Mouse (Mus musculus) frontal cortex, postnatal 25 days (tissue): Measurements from ENCODE around the gene Chst10.

Experiments
- DNase-seq, 2 experiments: peaks; one replicate each; pipeline ENCODE4 v3.0.0; 2022; ENCODE audit warnings: low spot score in 2 of 2

Chst10 gene

GRCm38 (mm10) chr1:38869398-38870195 lies 28.4 kb downstream of the Chst10 start:
- DNase-seq: no peak

DNA sequence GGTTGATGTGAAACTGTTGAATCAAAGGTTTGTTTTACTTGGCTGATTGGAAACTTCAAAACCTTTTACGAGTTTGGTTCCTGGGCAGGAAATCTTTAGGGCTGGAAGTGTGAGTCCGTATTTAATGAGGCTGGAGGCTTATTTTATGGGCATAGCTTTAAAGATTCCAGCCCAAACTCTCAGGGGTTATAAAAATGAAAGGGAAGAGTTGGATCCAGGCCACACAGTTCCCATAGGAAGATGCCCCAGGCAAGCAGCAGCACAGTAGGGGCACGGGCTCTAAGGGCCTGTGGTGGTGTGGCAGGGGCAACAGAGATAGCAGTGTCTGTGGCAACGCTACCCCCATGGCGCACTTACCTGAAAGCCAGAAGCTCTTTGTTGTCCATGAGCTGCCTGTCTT lies 31.7 kb downstream of the Chst10 start:
- DNase-seq: no peak

- DNase-seq: no peak
These were observed 33.6 kb downstream of the Chst10 start for GRCm38 (mm10) chr1:38864341-38864740.

GRCm38 (mm10) chr1:38862213-38862612 lies 35.7 kb downstream of the Chst10 start:
- DNase-seq: peak in 1 of 2 experiments; percentile 29

GRCm38 (mm10) chr1:38860867-38861524 lies 37.0 kb downstream of the Chst10 start:
- no peak for DNase-seq

DNA sequence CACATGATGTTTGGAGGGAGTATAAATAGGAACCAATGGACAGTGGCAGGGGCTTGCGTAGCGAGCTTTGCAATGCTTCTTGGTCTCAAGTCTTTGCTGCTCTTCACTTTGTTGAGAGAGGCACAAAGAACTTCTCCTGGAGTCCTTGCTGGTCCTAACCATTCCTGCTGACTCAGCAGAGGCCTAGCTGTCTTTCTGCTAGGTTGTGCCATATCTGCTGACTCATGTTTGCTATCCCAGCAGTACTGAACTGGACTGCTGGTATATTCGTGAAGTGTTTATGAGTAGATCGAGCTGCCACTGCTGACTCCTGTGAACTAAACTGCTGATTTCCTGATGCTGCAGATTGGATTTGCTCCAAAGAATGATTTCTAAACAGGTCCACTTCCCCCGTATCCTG lies 37.8 kb downstream of the Chst10 start:
- DNase-seq: no peak

GRCm38 (mm10) chr1:38856196-38856595 lies 41.8 kb downstream of the Chst10 start:
- DNase-seq: peak; percentile 42 to 48

DNA sequence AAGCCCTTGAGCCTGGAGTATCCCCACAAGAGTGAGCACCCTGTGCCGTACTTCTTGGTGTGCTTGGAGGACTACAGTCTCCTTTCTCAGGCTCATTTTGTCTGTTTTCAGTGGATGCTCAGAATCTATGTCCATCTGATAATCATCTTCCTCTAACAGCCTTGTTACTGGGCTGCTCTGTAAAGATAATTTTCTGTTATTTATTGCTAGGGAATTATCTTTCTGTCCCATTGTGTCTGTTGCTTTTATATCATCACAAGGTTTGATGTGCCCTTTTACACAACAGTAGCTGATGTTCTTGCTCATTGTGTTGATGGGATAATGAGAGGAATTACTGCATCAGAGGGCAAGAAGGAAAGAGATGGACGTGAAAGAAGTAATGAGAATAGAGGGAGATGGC lies 45.7 kb downstream of the Chst10 start:
- DNase-seq: no peak

GRCm38 (mm10) chr1:38850650-38851049 lies 47.3 kb downstream of the Chst10 start:
- DNase-seq: no peak

DNA sequence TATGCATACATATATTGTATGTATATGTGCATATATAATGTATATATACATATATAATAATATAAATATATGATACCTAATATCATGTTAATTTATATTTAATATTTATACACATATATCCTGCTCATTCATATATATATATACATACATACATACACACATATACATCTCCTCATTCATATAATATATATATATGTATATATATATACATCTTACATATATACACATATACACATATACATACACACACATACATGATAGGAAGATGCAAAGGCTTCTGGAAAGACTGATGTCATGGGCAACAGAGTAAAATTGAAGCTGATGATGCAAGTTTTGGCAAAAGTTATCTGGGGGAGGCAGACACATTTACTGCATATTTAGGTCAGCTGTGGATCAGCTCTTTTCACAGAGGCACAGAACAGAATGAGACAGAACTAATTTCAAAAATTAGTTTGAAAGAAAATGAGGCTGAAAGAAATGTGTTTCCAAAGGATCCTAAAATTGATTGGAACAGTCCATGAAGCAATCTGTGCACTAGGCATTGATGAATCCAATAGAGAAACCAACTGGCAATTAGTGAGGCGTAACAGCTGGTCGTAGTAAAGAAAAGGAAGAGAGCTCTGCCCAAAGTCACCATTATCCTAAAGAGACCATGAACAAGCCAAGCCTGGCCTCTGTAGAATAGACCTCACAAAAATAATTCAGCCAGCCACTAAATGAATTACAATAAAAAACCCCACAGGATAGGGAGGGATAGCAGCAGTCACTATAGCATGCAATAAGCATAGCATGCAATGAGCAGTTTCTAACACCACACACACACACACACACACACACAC lies 49.3 kb downstream of the Chst10 start:
- no peak for DNase-seq

- peak; percentile 27 to 31 for DNase-seq
These were observed 50.0 kb downstream of the Chst10 start for GRCm38 (mm10) chr1:38847975-38848374.

- DNase-seq: no peak
These were observed 54.7 kb downstream of the Chst10 start for GRCm38 (mm10) chr1:38843275-38843674.

- DNase-seq: no peak
These were observed 55.1 kb downstream of the Chst10 start for GRCm38 (mm10) chr1:38842861-38843260.

GRCm38 (mm10) chr1:38839944-38840343 lies 58.0 kb downstream of the Chst10 start:
- no peak for DNase-seq

- peak; percentile 57 to 66 for DNase-seq
These were observed 61.5 kb downstream of the Chst10 start, which contains the start of gene Lonrf2 for GRCm38 (mm10) chr1:38836477-38836872. TSS of gene Lonrf2 (minus strand) at chr1:38836711.

DNA sequence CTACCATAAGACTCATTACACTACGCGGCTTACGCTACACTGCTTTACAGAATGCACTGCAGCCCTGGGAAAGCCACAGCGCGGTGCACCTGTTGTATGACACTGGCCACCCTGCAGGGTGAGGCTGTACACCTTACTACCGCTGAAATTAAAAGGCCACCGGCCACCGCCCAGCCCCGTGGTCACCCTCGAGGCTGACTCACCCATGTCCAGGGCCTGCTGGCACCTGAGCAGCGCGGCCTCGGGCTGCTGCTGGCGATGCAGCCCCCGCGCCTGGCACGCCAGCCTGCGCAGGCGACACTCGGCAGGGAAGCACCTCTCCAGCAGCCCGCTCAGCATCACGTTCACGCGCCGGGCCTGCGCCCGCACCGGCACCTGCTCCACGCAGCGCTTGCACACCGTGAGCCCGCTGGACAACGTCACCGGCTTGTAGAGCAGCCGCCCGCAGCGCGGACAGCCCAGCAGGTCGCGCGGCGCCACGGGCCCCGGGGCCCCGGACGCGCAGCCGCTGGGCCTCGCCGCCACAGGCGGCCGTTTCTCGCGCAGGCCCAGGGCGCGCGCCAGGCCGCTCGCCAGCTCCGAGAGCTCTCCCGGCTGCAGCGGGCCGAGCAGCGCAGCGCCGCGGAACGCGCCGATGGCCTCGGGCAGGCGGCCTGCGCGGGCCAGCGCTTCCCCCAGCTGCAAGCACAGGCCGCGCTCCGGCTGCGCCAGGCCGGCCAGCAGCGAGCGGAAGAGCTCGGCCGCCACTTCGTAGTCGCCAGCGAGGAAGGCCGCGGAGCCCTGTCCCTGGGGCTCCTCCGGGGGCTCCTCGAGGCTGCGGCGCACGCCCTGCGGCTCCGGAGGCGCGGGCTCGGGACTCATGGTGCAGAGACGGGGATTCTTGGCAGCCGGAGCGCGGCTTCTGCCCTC lies 62.1 kb downstream of the Chst10 start:
- DNase-seq: peak; percentile 26 to 41

DNA sequence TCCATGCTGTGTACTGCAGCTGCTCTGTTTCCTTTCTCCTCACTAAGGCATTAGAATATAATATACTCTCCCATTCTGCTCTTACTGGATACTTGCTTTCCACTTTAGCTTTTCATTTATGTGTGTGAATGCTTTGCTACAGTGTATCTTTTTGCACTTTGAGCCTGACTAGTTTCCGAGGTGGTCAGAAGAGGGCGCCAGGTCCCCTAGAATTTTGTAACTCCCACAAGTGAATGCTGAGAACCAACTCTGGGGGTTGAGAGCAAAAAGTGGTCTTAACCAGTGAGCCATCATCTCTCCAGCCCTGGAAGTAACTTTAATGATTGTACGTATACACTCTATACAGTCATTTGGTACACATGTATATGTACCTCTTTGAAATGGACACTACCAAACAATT lies 63.1 kb downstream of the Chst10 start:
- peak in 1 of 2 experiments; percentile 22 for DNase-seq

DNA sequence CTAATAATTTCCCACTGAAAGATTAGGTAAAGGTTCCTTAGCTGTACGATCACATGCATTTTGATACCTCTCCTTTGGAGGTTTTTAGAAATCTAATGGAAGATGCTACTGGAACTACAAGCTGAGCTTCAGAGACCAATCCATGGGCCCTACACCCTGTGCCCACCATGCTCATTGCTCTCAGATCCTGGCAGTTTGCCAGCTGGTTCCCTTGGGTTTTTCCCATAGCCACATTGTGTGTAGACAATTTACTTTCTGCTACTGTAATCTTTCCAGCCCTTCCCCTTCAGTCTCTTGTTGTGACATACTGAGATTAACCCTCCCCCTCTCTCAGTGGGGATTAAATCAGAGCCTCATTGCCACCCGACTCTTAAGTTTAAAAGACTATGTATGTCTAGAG lies 73.0 kb downstream of the Chst10 start:
- no peak for DNase-seq

GRCm38 (mm10) chr1:38823851-38824250 lies 74.1 kb downstream of the Chst10 start:
- no peak for DNase-seq

DNA sequence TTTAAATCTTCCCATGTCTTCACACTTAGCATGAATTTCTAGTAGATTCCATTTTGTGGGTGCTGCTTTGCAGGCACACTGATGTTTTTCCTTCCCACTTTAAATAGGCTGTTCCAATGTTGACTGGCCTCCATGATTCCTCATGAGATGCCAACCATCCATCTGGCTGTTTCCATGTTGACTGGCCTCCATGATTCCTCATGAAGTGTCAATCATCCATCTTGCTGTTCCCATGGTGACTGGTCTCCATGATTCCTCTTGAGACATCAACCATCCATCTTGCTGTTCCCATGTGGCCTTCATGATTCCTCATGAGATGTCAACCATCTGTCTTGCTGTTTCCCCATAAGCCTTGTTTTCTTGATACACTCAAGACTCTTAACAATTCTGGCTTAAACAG lies 78.3 kb downstream of the Chst10 start:
- no peak for DNase-seq

- DNase-seq: no peak
These were observed 80.3 kb downstream of the Chst10 start for GRCm38 (mm10) chr1:38817671-38818070.
